Mouse (Mus musculus) WW6 (cell line): ENCODE measurements at regions not wholly inside any gene's neighbourhood (a gene's known extent, or its start where the extent isn't known, plus 50 kb on each side); places are given as distances from the start of the nearest gene placed in this dataset.

Experiments
- DNase-seq: peaks from one replicate; pipeline ENCODE4 v3.0.0-alpha.2; 2013; ENCODE audit warnings: low read depth, low spot score

- peak; percentile 28 for DNase-seq
Observed at GRCm38 (mm10) chr10:23611183-23611582, 175.9 kb downstream of the Rps12 start.

GRCm38 (mm10) chr10:23610485-23610884 lies 176.6 kb downstream of the Rps12 start:
- DNase-seq = no peak

- no peak for DNase-seq
Observed at GRCm38 (mm10) chr10:23610046-23610445, 177.0 kb downstream of the Rps12 start.

- no peak for DNase-seq
Observed at GRCm38 (mm10) chr10:23609270-23609914, 177.7 kb downstream of the Rps12 start.

- no peak for DNase-seq
Observed at GRCm38 (mm10) chr10:23600701-23601100, 186.4 kb downstream of the Rps12 start.

- DNase-seq = no peak
Observed at GRCm38 (mm10) chr10:23595541-23595940, 191.5 kb downstream of the Rps12 start.

- DNase-seq = no peak
Observed at GRCm38 (mm10) chr10:23580230-23580629, 206.8 kb downstream of the Rps12 start.

- no peak for DNase-seq
Observed at GRCm38 (mm10) chr10:23571013-23571412, 216.1 kb downstream of the Rps12 start.

- no peak for DNase-seq
Observed at GRCm38 (mm10) chr10:23569386-23569785, 217.7 kb downstream of the Rps12 start.

GRCm38 (mm10) chr10:23562273-23562885 lies 211.8 kb upstream of the Eya4 start:
- no peak for DNase-seq

GRCm38 (mm10) chr10:23559980-23560658 lies 209.5 kb upstream of the Eya4 start:
- no peak for DNase-seq

GRCm38 (mm10) chr10:23557828-23558227 lies 207.2 kb upstream of the Eya4 start:
- no peak for DNase-seq

- DNase-seq = no peak
Observed at GRCm38 (mm10) chr10:23549207-23549606, 198.6 kb upstream of the Eya4 start.

GRCm38 (mm10) chr10:23548322-23548721 lies 197.7 kb upstream of the Eya4 start:
- DNase-seq = no peak

- DNase-seq = no peak
Observed at GRCm38 (mm10) chr10:23542712-23543111, 192.1 kb upstream of the Eya4 start.

GRCm38 (mm10) chr10:23541914-23542313 lies 191.3 kb upstream of the Eya4 start:
- DNase-seq = no peak

- DNase-seq = no peak
Observed at GRCm38 (mm10) chr10:23534636-23535035, 184.1 kb upstream of the Eya4 start.

- no peak for DNase-seq
Observed at GRCm38 (mm10) chr10:23531964-23532758, 181.6 kb upstream of the Eya4 start.

- no peak for DNase-seq
Observed at GRCm38 (mm10) chr10:23530715-23531114, 180.1 kb upstream of the Eya4 start.

- DNase-seq = no peak
Observed at GRCm38 (mm10) chr10:23526796-23527195, 176.2 kb upstream of the Eya4 start.

- DNase-seq = no peak
Observed at GRCm38 (mm10) chr10:23522664-23523063, 172.1 kb upstream of the Eya4 start.

- no peak for DNase-seq
Observed at GRCm38 (mm10) chr10:23493647-23494046, 143.1 kb upstream of the Eya4 start.
